Mouse (Mus musculus) heart, adult 2 months (tissue): ENCODE measurements around the gene Rnf40.

Experiments used
- CTCF ChIP-seq: fragments of 200-600 bp; IDR thresholded peaks from 2 replicates; pipeline ENCODE4 v1.8.1; 2022; ENCODE audit warnings: antibody characterized with exemption, mild to moderate bottlenecking, moderate library complexity
- EP300 ChIP-seq: fragments of 200-500 bp; IDR thresholded peaks from 2 replicates; pipeline ENCODE4 v1.6.1; 2011; ENCODE audit warnings: low read depth, low read length, control low read depth; ENCODE audit not compliant: insufficient read depth
- POLR2A ChIP-seq: fragments of 200-500 bp; IDR thresholded peaks from 2 replicates; pipeline ENCODE4 v1.6.1; 2011; ENCODE audit warnings: mild to moderate bottlenecking, low read depth, low read length, control low read depth; ENCODE audit not compliant: insufficient read depth

DNA sequence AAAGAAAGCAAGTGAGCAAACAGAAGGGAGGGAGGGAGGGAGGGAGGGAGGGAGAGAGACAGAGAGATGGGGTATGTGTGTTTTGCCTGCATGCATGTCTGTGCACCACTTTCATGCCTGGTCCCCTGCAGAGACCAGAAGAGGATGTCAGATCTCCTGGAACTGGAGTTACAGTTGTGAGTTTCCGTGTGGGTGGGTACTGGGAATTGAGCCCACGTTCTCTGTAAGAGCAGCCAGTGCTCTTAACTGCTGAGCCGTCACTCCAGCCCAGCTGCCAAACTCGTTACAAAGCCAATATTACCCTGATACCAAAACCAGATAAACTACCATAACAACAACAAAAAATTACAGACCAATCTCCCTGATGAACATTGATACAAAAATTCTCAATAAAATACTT is 52.7 kb downstream of the Rnf40 start:
- TF ChIP-seq POLR2A, result no peak
- TF ChIP-seq CTCF, result no peak
- TF ChIP-seq EP300, result no peak
